Mouse (Mus musculus) forebrain, embryonic 16.5 days (tissue): ENCODE measurements around the gene Pgam2. TPM values are rescaled to one million over a fixed set of nuclear protein-coding genes. Genes with fewer than 3 reads are reported as not detected.

Experiments
- ATAC-seq: fragments of 200-750 bp; cut with Nextera tagmentation; 2 replicates; pipeline ENCODE4 v1.8.0; 2017; ENCODE audit warnings: mild to moderate bottlenecking, moderate library complexity
- H3K27ac ChIP-seq: fragments of 300-500 bp; sonication (generic); 2 replicates; pipeline ENCODE4 v1.5.1; 2014; ENCODE audit warnings: low read length, control low read depth
- H3K27me3 ChIP-seq: fragments of 300-500 bp; sonication (generic); replicated peaks from 2 replicates; pipeline ENCODE4 v1.6.1; 2014; ENCODE audit warnings: low read length; ENCODE audit not compliant: control insufficient read depth, insufficient read depth
- H3K36me3 ChIP-seq: fragments of 300-500 bp; sonication (generic); 2 replicates; pipeline ENCODE4 v1.6.1; 2014; ENCODE audit not compliant: control insufficient read depth, insufficient read depth
- H3K4me1 ChIP-seq: fragments of 300-500 bp; sonication (generic); replicated peaks from 2 replicates; pipeline ENCODE4 v1.6.1; 2014; ENCODE audit warnings: low read length; ENCODE audit not compliant: control insufficient read depth, insufficient read depth
- H3K4me2 ChIP-seq: fragments of 300-500 bp; sonication (generic); 2 replicates; pipeline ENCODE4 v1.6.1; 2014; ENCODE audit warnings: mild to moderate bottlenecking, low read length, control low read depth
- H3K4me3 ChIP-seq: fragments of 300-500 bp; sonication (generic); replicated peaks from 2 replicates; pipeline ENCODE4 v1.5.1; 2014; ENCODE audit warnings: mild to moderate bottlenecking, low read length, control low read depth
- H3K9ac ChIP-seq: fragments of 300-500 bp; sonication (generic); replicated peaks from 2 replicates; pipeline ENCODE4 v1.6.1; 2014; ENCODE audit warnings: low read depth, low read length, control low read depth
- H3K9me3 ChIP-seq: fragments of 300-500 bp; sonication (generic); 2 replicates; pipeline ENCODE4 v1.6.1; 2016; ENCODE audit warnings: low read length; ENCODE audit not compliant: control insufficient read depth
- WGBS: fragments of 180-500 bp; shearing (Covaris S2); extraction: QIAGEN DNeasy Blood & Tissue Kit; methylation state at CpG from one replicate; pipeline ENCODE4 v1.1.7; 2014; 5-methylcytosine and 5-hydroxymethylcytosine counted together
- polyA plus RNA-seq: library from polyadenylated mRNA; unstranded; fragments of >200 nt; fragmentation: Nextera tagmentation; extraction: Ambion mirVana; gene quantifications from 2 replicates; pipeline ENCODE4 v1.2.1, GENCODE M21; 2015

Gene Pgam2
- polyA plus RNA-seq, 1 experiment from 2014 or later, result 2.4 TPM

DNA sequence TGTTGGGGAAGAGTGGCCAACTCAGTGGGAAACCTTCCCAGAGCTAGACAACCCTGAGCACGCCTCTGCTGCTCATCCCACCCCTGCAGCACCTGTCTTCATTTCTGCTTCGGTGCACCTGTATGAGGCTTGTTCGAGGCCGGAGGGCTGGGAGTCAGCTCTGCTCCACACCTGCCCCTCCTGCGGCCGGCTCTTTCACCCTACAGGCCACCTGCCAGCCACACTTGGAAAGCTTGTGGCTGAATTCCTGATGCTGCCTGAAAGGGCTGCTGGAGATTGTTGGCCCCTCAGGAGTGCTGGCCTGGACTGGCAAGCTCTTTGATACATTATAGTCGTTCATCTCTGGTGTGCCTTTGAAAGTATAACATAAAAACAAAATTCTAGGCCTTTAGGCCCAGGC lies 36.8 kb upstream of the Pgam2 start:
- ATAC-seq, result no peak
- no peak overlapping the region for H3K9ac ChIP-seq
- H3K9me3 ChIP-seq, result no peaks in the 10 kb centered on the region
- 78% methylated on average over 7 of the region's 7 CpGs for WGBS
- no peak overlapping the region for H3K4me2 ChIP-seq
- no peaks in the 10 kb centered on the region for H3K36me3 ChIP-seq
- H3K27ac ChIP-seq, result no peak overlapping the region
- H3K4me3 ChIP-seq, result no peak overlapping the region
- H3K4me1 ChIP-seq, result peaks cover 5% of the 10 kb centered on the region; the same call in 1 of the 2 replicates
- no peaks in the 10 kb centered on the region for H3K27me3 ChIP-seq

DNA sequence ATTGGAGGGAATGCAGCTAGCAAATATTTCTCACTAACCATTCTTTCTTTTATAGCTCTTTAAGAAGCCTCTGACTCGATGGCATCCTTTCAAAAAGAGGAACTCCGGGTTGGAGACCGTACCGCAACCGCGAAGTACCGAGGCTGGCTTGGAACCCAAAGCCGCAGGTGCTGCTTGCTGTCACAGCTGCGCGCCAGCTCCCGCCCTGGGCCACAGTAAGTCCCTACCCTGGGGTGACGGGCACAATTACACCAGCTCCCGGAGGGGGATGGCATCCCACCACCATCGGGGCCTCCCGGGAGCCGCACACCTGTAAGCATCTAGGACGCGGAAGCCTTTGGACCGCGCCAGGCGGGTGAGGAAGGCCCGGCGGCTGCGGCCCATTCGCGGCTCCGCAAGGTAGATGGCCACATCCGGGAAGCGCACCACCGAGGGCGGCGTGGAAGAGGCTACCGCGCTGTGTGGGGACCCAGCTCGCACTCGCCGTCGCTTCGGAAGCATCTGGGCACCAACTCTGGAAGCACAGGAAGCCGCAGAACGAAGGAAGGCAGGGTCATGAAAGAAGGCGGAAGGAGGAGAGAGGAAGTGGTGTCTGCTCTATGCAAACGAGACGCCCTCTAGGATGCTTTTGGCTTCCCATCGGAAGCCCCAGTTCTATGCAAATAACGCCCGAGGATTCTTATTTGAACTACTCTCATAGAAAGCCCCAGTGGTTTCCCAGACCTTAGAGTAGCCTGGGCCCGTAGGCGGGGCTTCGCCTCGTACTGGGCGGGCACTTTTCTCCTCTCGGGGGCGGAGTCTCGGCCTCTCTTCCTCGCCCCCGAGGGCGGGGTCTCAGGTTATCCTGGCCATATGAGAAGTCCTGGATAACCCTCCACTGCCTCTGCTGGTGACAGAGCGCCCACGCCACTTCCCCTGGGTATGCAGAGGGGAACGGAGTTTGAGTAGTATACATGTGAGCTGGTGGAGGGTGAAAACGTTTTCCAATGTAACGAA lies 34.0 kb upstream of the Pgam2 start, which contains the start of gene Polm:
Polm (minus strand) TSS at position 766 of the 996 bp plus-strand sequence.
- Histone ChIP-seq H3K4me1 (peaks cover 5% of the 10 kb centered on the region; the same call in 1 of the 2 replicates), H3K9ac (peak within 1 kb of the TSS; percentile 71), H3K4me3 (peak within 1 kb of the TSS; percentile 64), H3K27ac (peak within 1 kb of the TSS; percentile 77), H3K36me3 (no peaks in the 10 kb centered on the region), H3K4me2 (peak within 1 kb of the TSS; percentile 72), H3K9me3 (no peaks in the 10 kb centered on the region), H3K27me3 (no peaks in the 10 kb centered on the region)
- WGBS, result under 1% methylated on average over 63 of the region's 63 CpGs
- peak; percentile 95 for ATAC-seq

DNA sequence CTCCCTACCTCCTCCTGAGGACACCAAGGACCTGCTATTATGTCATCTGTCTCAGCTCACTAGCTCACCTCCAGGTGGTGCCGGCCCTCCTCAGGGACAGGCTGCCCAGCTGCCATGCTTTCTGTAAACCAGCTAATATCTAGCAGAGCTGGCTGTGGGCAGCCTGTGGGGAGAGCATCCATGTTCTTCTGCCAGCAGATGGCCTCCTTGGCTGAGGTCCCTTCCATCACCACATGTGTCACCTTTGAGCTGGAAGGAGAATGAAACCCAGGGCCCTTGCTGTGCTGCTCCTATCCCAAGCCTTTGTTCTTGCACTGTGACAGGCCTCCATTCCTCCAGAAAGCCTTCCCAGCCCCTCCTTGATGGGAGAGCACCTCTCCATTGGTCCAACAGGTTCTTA lies 32.6 kb upstream of the Pgam2 start:
- no peak for ATAC-seq
- WGBS, result 33% methylated on average over 1 of the region's 1 CpGs
- Histone ChIP-seq H3K4me3 (no peak overlapping the region), H3K27ac (no peak overlapping the region), H3K27me3 (no peaks in the 10 kb centered on the region), H3K4me1 (peaks cover 5% of the 10 kb centered on the region; the same call in 1 of the 2 replicates), H3K9me3 (no peaks in the 10 kb centered on the region), H3K4me2 (no peak overlapping the region), H3K36me3 (0 out of 2 replicates have a peak, but pooled peaks cover 2% of the 10 kb centered on the region), H3K9ac (no peak overlapping the region)

DNA sequence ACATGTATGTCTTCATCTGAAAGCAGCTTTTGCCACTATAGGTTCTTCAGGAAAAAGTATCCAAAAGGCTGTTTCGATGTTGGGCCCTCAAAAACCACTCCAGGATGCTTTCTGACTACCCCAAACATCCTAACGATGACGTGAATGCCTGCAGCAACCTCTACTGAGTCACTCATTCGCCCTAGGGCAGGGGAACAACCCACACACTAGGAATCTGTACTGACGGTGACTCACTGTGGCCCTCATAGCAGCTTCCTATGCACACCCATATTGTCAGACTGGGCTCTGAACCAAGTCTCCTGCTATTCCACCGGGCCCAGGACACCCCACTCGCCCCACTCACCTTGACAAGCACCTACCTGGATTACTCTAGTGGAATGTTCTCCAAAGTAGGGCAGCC lies 31.5 kb upstream of the Pgam2 start:
- Histone ChIP-seq H3K36me3 (0 out of 2 replicates have a peak, but pooled peaks cover 2% of the 10 kb centered on the region), H3K27me3 (no peaks in the 10 kb centered on the region), H3K9me3 (no peaks in the 10 kb centered on the region), H3K4me1 (peaks cover 5% of the 10 kb centered on the region; the same call in 1 of the 2 replicates), H3K27ac (no peak overlapping the region), H3K9ac (no peak overlapping the region), H3K4me2 (no peak overlapping the region), H3K4me3 (no peak overlapping the region)
- 91% methylated on average over 7 of the region's 7 CpGs for WGBS
- ATAC-seq, result no peak

DNA sequence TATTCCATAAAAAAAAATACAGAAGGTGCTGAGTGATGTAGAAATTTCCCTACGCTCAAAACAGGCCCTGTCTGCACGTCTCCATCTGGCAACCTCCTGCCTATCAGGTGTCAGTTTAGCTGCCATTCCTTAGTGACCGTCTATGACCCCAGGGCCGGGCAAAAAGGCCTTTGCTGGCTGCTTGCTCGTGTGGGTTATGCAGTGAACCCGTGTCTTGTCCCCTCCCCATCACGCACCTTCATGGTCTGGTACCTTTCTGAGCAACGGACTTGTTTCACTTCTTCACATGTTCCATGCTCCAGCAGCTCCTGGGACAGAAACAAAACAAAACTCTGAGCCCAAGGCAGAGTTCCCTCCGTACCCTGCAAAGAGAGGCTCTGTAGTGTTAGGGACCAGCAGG lies 31.0 kb upstream of the Pgam2 start:
- no peak overlapping the region for H3K4me2 ChIP-seq
- no peaks in the 10 kb centered on the region for H3K27me3 ChIP-seq
- H3K36me3 ChIP-seq, result 0 out of 2 replicates have a peak, but pooled peaks cover 2% of the 10 kb centered on the region
- no peaks in the 10 kb centered on the region for H3K9me3 ChIP-seq
- ATAC-seq, result no peak
- peaks cover 5% of the 10 kb centered on the region; the same call in 1 of the 2 replicates for H3K4me1 ChIP-seq
- H3K9ac ChIP-seq, result no peak overlapping the region
- 89% methylated on average over 9 of the region's 9 CpGs for WGBS
- no peak overlapping the region for H3K4me3 ChIP-seq
- no peak overlapping the region for H3K27ac ChIP-seq

DNA sequence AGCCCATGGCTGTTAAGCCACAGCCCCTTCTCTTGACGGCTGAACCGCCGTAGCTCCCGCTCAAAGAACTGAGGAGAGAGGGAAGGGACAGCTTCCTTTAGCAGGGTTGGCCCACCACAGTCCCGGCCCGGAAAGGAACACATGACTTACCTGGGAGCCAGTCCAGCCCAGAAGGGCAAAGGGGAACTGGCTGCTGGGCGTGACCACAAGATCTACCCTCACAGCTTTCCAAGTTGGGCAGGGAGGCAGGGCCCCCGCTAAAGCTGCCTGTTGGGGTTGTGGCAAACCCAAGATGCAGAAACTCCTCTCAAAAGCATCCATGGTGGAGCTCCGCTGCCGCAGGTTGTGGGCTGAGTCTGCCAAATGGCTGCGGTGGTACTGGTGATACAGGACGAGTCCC lies 25.8 kb upstream of the Pgam2 start:
- Histone ChIP-seq H3K4me2 (no peak overlapping the region), H3K9me3 (no peaks in the 10 kb centered on the region), H3K36me3 (0 out of 2 replicates have a peak, but pooled peaks cover 8% of the 10 kb centered on the region), H3K27me3 (no peaks in the 10 kb centered on the region), H3K27ac (no peak overlapping the region), H3K4me1 (no peaks in the 10 kb centered on the region), H3K4me3 (no peak overlapping the region), H3K9ac (no peak overlapping the region)
- 92% methylated on average over 12 of the region's 12 CpGs for WGBS
- ATAC-seq, result no peak

DNA sequence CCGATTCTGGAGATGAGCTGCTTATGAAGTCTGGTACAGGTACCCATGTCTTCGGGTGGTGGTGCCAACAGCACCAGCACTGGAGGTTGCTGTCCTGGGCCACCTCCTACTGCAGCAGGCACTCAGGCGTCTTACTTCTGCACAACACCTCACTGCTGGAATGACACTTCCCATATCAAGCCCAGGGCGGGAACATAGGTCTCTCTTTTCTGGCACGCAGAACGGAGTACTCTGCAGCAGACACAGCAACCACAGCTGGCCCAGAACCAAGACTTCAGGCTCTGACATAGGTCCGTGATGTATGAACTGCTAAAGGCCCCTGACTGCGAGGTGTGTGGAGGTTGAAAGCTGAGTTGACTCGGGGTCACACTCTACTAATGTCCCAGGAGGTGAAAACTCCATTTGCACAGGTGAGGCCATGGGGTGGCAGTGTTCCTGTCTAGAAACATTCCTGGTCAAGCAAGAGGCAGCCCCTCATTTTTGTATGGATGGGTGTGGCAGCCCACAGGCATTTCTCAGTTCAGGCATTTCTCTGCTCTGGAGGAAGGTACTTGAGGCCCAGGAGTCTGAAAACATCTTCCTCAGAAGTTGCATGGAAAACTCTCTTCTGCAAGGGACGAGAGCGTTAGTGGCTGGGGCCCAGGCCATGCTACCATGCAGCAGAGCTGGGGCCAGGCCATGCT lies 25.1 kb upstream of the Pgam2 start:
- WGBS, result 93% methylated on average over 11 of the region's 11 CpGs
- Histone ChIP-seq H3K4me3 (no peak overlapping the region), H3K9ac (no peak overlapping the region), H3K4me2 (no peak overlapping the region), H3K27me3 (no peaks in the 10 kb centered on the region), H3K27ac (no peak overlapping the region), H3K9me3 (no peaks in the 10 kb centered on the region), H3K4me1 (no peaks in the 10 kb centered on the region), H3K36me3 (0 out of 2 replicates have a peak, but pooled peaks cover 8% of the 10 kb centered on the region)
- no peak for ATAC-seq

DNA sequence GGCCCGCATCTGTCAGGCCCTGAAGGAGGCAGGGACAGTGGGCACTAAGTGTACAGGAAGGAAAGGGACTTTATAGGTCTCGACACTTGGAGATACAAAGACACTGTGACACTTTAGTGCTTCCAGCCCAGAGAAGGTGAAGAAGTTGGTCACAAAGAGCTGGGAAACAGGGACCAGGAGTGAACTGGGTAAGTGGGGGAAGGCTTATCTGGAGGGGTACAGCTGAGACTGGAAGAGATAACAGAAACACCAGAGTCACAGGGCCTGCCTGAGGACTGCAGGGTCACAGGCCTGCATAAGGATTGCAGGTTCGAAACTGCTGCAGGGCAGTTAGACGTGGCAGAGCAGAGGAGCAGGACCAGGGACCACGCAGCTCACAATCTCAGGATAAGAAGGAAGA lies 24.4 kb upstream of the Pgam2 start:
- H3K27ac ChIP-seq, result no peak overlapping the region
- ATAC-seq, result no peak
- WGBS, result 94% methylated on average over 5 of the region's 5 CpGs

DNA sequence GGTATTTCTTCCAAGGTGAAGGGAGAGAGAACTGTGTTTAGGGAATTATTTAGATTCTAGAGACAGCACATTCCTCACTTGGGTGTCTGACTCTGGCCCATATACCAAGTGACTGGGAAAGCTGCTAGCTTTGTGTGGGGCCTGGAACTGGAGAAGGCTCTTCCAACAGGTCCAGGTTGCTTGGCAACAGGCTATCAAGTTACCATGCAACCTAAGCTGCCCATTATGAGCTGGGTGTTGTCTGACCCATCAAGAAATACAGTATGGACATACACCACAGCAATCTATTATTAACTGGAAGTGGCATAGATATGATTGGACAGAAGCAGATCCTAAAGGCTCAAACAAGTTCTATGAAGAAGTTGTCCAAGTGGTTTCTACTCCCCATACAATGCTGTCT lies 21.9 kb upstream of the Pgam2 start:
- H3K4me1 ChIP-seq, result no peaks in the 10 kb centered on the region
- no peak for ATAC-seq
- H3K4me3 ChIP-seq, result no peak overlapping the region
- H3K9me3 ChIP-seq, result no peaks in the 10 kb centered on the region
- no peaks in the 10 kb centered on the region for H3K27me3 ChIP-seq
- 0 out of 2 replicates have a peak, but pooled peaks cover 6% of the 10 kb centered on the region for H3K36me3 ChIP-seq
- no peak overlapping the region for H3K9ac ChIP-seq
- H3K4me2 ChIP-seq, result no peak overlapping the region
- no peak overlapping the region for H3K27ac ChIP-seq

More for the DNA sequence above, 24.4 kb upstream of the Pgam2 start:
- Histone ChIP-seq H3K4me2 (no peak overlapping the region), H3K27me3 (no peaks in the 10 kb centered on the region), H3K36me3 (0 out of 2 replicates have a peak, but pooled peaks cover 8% of the 10 kb centered on the region), H3K9ac (no peak overlapping the region), H3K4me3 (no peak overlapping the region), H3K4me1 (no peaks in the 10 kb centered on the region), H3K9me3 (no peaks in the 10 kb centered on the region)
